Mouse (Mus musculus) B cell, adult 2 months (primary cell): Measurements from ENCODE around the gene Tcaf2.

Experiments
- DNase-seq, 2 experiments: peaks; one replicate each; pipeline ENCODE4 v3.0.0; 2022

Gene Tcaf2

GRCm38 (mm10) chr6:42644912-42645549, at the start of gene Tcaf2:
Tcaf2 (minus strand) TSS chr6:42645254.
- DNase-seq, result peak; percentile 7 to 12

- no peak for DNase-seq
These were observed 47.6 kb upstream of the Tcaf2 start for GRCm38 (mm10) chr6:42692517-42693190.

- DNase-seq, result no peak
These were observed 47.1 kb upstream of the Tcaf2 start for GRCm38 (mm10) chr6:42692154-42692516.

GRCm38 (mm10) chr6:42689761-42690160, 44.7 kb upstream of the Tcaf2 start:
- no peak for DNase-seq

GRCm38 (mm10) chr6:42687907-42688306, 42.9 kb upstream of the Tcaf2 start:
- DNase-seq, result no peak

- DNase-seq, result no peak
These were observed 35.0 kb upstream of the Tcaf2 start for GRCm38 (mm10) chr6:42680077-42680476.

DNA sequence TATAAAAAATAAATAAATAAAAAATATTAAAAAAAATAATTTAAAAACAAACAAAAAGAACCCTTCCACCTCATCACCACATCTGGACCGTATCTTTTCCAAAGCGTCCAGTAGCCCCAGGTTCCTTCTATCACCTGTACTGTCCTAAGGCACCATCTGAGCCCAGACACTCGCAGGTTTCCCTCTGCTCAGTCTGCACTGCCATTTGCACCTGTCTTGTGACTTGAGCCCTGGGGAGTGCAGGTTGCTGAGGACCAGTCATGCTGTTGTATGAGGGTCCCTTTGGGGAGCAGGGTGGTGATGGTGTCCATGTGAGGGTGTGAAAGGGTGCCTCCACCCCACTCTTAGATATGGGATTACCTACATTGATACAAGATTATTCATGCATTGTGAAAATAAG, 31.0 kb upstream of the Tcaf2 start:
- DNase-seq, result no peak

DNA sequence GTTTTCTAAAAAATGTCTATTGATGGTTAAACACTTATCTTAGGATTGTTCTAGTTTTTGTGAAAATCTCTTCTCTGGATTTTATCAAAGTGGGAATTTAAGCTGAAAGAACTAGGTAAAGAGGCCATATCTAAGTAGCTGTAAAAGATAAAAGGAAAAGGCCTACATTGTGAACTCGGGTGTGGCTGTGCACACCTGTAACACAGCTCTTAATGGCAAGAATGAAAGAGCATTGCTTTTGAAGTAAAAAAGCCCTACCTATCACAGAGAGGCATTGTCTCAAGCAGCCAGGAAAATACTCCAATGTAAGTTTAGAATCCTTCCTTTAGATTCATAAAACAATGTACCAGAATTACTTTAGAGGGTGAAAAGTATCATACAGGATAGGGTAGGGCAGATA, 26.7 kb upstream of the Tcaf2 start:
- no peak for DNase-seq

DNA sequence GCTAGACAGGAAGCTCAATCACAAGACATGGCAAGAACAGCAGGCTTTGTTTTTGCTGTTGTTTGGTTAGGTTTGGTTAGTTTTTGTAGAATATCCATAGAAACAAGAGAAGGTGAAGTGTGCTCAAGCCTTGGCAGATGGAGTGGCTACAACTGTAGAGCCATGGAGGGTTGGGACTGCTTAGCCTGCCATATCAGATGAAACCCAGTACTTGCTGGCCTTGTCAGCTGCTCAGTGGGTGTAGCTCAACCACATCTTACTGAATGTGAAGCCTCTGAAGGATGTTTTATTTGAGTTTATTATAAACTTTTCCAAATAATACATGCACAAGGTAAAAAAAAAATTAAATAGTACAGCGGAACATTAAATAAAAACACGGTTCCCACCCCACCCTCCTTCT, 22.7 kb upstream of the Tcaf2 start:
- DNase-seq, result no peak

- no peak for DNase-seq
These were observed 16.7 kb upstream of the Tcaf2 start for GRCm38 (mm10) chr6:42661739-42662138.

GRCm38 (mm10) chr6:42634393-42634792, 10.7 kb downstream of the Tcaf2 start:
- DNase-seq, result no peak

DNA sequence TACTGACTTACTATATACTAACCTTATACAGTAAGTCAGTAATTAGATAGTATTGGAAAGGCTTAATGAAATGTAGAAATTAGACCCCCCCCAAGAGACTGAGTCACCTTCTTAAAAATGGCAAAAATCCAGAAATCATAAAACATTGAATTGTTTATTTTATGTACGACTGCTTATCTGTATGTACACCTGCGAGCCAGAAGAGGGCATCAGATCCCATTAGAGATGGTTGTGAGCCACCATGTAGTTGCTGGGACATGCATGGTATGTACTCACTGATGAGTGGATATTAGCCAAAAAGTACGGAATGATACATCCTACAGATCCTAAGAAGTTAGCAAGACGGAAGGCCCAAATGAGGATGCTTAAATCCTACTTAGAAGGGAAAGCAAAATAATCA, 13.7 kb downstream of the Tcaf2 start:
- no peak for DNase-seq

- DNase-seq, result no peak
These were observed 28.1 kb downstream of the Tcaf2 start for GRCm38 (mm10) chr6:42616904-42617303.

GRCm38 (mm10) chr6:42612218-42612617, 32.8 kb downstream of the Tcaf2 start:
- DNase-seq, result no peak

DNA sequence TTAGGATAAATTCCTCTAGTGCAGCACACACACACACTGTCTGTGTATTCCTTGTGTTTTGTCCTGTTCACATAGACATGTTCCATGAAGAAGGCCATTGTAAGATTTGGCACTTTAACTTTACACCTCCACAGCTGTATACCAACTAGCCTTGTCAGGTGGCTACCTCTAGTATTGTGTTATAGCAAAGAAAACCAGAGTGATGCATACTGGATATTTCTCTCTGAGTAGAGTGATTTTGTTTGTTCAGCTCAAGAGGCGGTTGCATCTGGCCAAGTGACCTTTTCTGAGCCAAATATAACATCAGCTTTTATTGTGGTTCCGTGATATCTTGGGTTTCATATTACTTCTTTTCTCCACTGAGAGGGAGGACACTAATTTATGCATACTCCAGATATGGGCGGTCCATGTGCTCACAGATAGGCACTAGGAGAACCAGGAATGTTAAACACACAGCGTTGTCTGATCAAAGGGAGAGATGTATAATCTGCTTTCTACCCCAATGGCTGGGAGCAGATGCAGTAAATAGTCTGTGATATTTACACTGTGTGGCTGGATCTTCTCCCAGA, 34.0 kb downstream of the Tcaf2 start:
- no peak for DNase-seq

GRCm38 (mm10) chr6:42597592-42597991, 47.5 kb downstream of the Tcaf2 start, which contains the start of gene Tcaf3:
Tcaf3 (minus strand) TSS chr6:42597692.
- no peak for DNase-seq

DNA sequence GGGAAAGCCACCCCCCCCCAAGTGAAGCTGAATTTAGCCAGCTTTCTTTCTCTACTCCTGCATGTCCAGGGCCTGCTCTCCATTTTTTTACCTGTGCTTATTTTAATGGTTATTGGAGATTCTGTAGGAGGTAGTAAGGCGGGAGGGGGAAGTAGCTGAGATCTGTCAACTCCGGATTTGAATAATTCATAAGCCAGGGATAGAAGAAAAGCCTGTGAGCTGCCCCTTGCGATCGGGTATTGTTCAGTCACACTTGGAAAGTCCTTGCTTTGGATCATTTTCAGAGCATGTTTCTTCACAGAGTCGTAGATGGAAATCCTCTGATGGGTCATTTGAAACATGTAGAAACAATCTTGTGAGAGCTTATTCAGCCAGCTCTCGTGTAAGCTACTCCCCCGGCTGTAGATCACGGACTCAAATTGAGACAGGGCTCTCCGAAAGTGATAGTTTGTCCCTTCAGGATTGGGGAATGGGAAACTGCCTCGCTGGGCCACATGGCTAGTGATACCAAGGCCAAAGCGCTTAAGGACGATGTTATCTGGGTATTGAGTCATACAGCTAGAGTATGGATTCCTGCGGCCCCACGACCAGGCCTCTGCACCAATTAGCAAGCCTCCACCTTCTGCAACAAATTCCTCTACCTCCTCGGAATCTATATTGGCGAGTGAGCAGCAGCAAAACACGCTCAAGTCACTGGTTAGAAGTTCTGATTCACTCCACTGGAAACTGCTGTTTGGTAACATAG, 51.7 kb downstream of the Tcaf2 start:
- DNase-seq, result no peak

GRCm38 (mm10) chr6:42586569-42586968, 58.5 kb downstream of the Tcaf2 start:
- no peak for DNase-seq

DNA sequence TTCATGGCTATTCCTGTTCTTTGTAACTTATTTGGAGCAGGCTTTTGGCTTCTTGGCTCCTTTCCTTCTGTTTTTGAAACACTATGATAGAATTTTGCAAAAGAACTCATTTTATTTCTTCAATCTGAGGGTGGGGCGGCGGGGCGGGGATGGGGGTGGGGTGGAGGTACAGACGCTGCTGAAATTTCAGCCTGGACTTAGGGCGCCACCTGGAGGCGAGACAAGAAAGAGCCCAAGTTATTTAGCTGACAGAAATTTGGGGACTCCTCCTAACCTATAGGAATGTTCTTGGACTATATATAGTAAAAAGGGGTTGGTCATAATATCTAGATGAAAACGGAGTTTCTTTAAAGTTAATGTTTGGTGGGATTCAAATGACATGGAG, 61.6 kb downstream of the Tcaf2 start:
- DNase-seq, result peak; percentile 72 to 73

GRCm38 (mm10) chr6:42582741-42583487, 62.1 kb downstream of the Tcaf2 start:
- no peak for DNase-seq

GRCm38 (mm10) chr6:42578678-42579077, 66.4 kb downstream of the Tcaf2 start:
- no peak for DNase-seq

- DNase-seq, result no peak
These were observed 67.6 kb downstream of the Tcaf2 start for GRCm38 (mm10) chr6:42577433-42577832.
